Mouse (Mus musculus) layer of hippocampus, adult 9-11 months (tissue): Measurements from ENCODE around the gene Cstf1.

Experiments
- DNase-seq: peaks from one replicate; pipeline ENCODE4 v3.0.0; 2022

The Cstf1 gene

DNA sequence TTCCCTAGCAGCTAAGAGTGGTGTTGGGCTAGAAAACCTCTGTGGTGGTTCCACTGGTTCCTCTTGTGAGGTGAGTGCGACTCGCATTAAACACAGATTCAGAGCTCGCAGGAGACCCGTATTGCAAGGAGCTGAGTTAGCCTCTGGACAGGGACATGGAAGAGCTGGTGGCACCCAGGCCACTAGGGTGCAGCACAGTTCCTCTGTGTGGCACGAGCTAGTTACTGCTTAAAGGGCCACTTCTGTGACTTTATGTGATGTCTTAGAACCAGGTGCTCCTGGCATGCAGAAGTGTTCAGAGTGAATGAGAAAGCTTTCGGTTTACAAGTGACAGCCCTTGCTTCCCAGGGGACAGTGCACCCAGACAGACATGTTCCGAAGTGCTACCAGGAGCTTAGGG is 7.9 kb downstream of the Cstf1 start:
- peak; percentile 61 for DNase-seq

DNA sequence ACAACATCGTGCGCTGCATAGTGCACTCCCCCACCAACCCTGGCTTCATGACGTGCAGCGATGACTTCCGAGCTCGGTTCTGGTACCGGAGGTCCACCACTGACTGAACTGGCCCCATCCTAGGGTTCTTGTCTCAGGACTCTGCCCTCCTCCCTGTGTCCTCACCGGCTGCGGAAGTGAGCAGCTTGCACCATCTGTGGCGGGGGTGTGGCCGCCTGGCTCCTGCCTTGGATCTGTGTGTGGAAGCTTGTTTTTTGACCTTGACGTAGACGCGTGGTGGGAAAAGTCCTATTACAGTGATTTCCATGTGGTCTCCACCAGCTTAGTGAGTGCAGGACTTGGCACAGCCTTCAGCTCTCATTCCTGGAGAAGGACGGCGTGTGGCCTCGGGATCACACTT is 10.0 kb downstream of the Cstf1 start:
- DNase-seq, result peak; percentile 28

DNA sequence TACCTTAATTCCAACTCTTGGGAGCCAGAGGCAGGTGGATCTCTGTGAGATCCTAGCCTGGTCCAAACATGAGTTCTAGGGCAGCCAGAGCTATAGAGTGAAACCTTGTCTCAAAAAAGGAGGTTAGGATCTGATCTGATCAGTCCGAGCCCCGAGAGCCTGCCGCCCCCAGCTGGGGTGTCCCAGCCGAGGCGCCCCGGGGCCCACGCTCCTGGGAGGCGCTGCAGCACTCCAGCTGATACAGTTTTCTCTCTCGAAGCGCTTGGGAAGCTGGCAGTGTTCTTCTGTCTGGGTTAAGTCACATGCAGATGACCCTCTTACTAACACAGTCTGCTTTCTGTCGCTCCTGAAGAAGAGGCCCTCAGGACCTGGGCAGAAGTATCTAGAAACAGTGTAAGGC is 10.9 kb downstream of the Cstf1 start:
- DNase-seq, result no peak

DNA sequence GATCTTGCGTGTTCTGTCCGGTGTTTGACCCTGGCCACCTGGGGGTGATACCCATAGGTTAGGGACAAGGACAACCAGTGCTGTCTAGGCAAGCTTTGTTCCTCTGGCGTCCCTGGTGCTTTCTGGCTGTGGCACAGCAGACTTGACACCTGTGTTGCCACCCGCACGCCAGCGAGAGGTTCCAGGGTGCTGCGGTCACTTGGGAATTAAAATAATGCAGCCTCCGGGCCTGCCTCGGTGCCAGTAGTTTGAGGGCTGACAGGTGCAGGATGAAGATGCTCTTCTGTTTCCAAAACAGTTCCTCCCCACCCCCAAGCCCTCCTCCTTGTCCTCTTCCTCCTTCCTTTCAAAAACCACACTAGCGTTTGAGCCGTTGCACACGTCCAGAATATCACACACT is 11.4 kb downstream of the Cstf1 start:
- DNase-seq, result no peak

DNA sequence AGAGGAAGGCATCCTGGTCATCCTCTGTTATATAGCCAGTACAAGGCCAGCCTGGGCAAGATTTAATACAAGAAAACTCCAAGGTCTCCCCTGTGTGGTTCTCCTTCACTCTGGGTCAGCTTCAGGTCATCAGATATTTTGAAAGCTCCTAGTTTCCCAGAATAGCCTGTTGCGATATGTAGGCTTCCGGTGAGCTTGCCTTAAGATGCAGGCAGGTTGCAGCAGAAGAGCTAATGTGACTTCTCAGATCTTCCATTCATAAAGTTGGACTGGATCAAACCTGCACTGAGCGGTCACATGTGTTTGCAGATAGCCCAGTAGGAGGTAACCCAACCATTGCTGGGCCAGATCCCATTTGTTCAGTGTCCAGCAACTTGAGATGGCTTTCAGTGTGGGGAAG is 14.2 kb downstream of the Cstf1 start:
- DNase-seq, result no peak

DNA sequence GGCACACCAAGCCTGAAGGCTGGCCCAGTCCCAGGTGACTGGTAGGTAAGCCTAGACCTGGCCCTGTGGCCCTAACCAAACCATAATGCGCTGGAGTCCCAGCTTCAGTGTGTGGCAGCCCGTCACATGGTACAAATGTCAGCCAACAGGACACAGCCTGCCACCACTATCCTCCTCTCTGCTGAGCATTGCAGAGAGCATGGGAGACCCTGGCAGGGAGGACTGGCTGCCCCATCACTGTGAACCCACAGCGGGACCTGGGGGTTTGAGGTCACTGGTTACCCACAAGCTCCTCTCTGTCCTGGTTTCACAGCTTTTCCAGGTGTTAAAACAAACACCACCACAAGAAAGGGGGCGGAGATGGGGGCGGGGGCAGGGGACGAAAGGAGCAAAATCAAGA is 19.9 kb downstream of the Cstf1 start:
- no peak for DNase-seq

DNA sequence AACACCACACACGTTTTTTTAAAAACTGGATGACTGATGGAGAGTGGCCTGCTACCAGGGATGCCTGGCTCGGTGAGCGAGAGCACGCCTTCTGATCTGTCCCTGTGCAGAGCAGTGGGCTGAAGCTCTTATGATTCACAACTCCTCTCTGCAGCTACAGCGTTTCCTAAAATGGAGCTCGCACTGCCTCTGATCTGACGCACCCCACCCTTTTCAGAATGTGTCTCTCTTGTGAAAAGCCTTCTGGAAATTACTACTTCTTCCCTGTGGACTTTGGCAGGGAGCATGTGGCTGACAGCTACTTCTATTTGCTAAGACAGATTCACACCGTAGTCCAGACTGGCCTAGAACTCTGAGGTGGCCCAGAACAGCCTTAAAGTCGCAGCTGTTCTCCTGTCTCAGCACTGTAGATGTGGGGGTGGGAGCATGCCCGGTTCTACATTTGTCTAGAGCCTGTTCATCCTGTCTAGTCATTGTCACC is 21.6 kb downstream of the Cstf1 start:
- DNase-seq, result peak; percentile 60

DNA sequence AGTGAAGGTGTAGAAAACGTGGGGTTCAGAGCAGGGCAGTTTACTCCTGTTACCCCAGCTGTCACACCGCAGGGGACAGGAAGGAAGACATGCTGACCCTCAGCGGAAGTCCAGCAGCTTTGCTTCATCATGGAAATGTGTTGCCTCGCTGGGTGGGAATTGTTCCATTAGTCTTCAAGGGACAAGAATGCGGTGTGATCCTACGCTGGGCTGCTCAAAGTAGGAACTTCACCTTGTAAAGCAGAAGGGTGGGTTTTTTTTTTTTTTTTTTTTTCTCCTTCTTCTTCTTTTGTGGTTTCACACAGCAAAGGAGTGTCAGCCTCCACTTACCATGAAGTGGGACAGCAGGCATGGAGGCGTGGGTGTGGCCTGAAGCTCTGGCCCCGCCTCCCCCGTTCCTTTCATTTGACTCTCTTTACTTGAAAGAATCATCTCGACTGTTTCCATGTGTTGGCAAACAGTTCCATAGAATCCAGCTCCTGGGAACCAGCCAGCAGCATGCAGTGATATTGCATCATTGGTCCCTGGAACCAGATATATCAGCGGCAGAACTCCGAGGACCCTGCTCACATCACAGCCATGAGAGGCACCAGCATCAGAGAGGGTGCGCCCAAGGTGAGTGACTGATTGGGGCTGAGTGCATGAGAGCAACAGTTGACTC is 23.0 kb downstream of the Cstf1 start, which contains the start of gene Cass4:
TSS of gene Cass4 (plus strand) at position 404 of the 661 bp plus-strand sequence.
- peak; percentile 34 for DNase-seq

DNA sequence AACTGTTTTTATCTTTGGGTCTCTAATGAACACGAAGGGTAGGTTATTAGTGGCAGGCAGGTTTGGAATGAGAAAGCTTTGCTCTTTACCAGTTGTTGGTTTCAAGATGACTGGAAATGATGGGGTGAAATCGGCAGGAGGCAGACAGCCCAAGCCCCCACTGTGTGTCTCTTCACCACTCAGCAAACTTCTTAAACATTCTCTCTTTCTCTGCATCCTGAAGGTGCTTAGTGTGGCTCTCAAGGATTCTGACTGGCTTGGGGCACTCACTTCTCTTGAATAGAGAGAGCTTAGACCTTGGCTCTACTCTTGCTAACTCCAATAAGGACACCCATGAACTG is 23.5 kb downstream of the Cstf1 start:
- no peak for DNase-seq

DNA sequence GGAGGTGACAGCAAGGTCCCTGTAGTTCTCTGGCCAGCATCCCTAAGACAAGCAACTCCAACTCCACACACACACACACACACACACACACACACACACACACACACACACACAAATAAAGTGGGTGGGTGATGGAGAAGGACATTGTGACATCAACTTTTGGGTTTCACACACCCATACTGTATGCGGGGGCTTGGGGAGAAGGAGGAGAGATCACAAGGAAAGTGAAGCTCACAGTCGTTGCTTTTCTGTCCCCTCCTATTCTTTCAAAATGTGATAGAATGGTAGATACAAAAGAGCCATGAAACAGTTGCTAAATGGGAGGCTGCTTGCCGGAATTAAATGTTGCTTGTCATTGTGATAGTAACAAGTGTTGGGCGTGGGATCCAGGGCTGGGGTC is 24.2 kb downstream of the Cstf1 start:
- no peak for DNase-seq

DNA sequence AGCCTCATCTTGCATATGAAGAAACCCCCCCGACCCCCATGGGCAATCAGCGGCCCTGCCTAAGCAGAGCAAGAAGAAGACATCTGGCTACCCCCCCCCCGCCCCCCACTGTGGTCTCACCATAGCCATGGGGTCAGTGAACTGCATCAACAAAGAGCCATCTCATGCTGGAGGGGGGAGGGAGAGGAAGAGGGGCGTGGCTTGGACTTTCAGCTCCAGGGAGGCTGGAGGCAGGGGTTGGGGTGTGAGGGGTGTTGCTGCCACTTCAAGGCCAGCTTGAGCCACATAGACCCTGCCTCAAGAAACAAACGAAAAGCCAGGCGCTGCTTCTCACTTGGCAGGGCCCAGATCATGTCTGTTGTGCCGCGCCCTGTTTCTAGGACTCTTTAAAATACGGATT is 25.5 kb downstream of the Cstf1 start:
- DNase-seq, result no peak

DNA sequence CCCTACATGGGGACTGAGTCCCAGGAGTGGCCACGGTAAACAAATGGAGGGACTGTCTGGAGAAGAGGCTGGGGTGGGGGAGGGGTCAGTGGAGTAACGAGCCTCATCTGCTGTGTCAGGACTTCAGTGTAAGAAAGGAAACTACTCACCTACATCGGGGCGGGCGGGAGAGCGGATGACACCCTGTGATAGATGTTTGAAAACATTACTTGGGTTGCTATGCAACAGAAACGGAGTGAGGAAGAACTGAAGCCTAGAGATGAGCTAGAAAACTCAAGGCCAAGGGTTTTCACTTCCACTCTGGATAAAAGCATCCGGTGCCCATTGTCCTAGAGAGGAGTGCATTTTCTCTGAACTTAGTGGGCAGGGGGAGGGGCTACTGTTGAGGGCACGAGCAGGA is 29.4 kb downstream of the Cstf1 start:
- no peak for DNase-seq

DNA sequence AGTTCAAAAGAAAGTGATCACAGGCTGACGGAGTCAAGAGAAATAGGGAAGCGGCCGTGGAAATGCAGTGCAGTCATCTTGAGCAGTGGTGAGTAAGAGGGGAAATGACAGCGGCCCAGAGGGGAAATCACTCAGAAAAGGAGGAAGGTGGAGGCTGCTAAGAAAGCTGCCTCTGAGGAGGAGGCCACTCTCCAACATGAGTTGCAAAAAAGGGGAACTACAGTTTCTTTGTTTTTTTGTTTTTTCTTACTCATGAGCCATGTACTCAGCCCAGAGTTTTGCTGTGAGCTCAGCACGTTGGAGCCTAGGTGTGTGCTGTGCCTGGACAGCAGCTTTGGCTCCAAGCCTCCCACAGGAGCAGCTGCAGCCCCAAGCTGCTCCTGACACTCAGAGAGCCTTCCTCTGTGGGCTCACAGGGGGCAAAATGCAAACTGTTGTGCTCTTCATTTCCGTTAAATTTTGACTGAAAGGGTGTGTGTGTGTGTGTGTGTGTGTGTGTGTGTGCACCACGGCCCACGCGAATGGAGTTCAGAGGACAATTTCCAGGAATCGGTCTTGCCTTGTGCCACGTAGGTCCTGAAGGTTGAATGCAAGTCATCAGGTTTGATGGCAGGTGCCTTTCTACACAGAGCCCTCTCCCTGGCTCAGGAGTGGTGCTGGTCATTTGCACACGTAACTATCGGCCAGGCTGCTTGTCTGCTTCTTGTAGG is 30.8 kb downstream of the Cstf1 start:
- peak; percentile 68 for DNase-seq

DNA sequence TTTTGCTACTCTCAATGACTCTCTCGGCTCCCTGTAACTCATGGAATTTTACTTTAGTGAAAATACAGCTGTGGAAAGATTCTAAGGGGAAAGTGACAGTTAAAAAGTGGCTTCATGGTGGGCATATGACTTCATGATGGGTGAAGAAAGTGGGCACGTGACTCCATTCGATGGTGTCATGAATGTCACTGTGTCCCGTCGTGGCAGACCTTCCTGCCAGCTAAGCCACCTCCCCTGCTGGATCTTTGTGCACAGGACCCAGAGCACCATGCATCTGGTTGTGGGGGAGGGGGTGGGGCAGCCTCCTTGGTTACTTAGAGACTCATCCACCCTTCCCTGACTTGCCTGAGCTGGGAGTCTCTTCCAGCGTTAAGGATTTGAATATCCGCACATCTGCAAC is 33.8 kb downstream of the Cstf1 start:
- DNase-seq, result no peak

DNA sequence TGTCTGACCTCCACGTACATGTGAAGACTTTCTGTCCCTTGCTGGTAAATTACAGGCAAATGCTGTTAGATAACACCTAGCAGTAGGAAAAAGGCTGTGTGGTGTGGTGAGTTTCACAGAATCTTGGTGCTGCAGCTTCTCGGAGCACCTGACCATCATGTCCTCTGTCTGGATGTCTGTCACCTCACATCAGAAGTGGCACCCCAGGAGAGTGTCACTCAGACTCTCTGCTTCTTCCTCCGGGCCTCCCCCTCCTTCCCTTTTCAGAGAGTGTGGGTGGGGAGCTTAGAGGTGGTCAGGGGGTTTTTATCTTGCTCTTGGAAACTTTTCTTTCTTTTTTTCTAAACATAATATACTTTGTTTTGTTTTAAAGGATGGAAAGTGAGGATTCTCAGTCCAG is 34.5 kb downstream of the Cstf1 start:
- no peak for DNase-seq

DNA sequence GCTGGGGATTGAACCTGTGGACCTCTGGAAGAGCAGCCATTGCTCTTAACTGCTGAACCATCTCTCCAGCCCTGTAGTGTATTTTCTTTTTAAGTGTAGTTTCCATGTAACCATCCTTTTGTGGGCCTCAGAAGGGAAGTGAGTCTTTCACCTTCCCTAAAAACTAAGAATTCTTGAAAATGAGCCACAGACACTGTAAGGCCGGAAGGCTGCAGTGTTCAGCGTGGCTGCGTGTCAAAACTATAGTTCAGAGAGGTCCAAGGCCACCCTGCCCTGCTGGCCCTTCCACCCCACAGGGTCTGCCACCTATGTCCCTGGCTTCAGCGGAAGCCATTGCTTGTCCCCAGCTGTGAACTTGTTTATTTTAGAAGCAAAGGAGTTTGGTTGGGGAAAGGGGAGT is 35.7 kb downstream of the Cstf1 start:
- no peak for DNase-seq

DNA sequence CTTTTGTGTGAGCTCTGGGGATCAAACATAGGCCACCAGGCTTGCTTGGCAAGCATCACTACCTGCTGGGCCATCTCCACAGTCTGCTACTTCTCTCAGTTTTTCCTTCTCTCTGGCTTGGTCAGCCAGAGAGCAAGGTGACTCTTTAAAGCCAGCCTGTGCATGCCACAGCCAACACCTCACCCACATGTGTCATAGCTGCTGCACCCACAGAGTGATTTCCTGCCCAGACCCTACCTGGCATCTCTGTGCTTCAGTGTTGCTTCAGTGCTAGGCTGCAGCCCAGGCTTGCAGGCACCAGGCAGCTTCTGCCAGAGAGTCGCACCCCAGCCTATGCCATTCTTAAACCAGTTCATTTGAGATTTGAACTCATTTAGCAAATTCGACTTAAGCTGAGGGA is 37.0 kb downstream of the Cstf1 start:
- DNase-seq, result no peak

DNA sequence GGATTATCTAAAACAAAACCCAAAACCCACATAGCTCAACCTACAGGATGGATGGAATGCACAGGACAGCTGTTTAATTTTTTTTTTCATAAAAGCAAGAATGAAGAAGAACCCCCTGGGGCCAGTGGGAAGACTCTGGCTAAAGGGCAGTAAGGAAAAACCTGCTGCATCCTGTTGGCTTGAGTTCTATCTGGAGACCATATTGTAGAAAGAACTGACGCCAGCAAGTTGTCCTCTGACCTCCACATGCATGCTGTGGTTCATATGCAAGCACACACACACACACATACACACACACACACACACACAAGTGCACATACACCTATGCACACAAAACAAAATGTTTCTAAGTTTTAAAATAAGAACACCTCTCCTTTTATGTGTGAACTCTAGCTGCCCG is 40.2 kb downstream of the Cstf1 start:
- no peak for DNase-seq

DNA sequence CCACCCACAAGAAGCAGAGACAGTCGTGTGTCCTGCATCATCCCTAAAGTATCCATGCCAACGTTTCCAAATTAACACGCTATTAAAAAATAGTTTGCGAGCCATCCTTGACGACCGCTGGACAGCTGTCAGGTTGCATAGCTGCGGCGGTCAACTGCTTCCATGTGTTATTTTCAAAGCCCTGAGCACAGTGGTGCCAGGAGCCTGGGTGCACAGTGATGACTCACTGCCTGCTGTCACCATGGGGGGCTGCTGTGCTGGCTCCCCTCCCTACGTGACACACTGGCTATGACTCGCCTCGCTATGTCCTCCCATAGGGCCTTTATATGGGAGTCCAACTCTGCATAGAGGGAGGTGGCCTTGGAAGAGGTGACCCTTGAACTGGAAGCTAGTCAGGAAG is 40.6 kb downstream of the Cstf1 start:
- DNase-seq, result peak; percentile 19

DNA sequence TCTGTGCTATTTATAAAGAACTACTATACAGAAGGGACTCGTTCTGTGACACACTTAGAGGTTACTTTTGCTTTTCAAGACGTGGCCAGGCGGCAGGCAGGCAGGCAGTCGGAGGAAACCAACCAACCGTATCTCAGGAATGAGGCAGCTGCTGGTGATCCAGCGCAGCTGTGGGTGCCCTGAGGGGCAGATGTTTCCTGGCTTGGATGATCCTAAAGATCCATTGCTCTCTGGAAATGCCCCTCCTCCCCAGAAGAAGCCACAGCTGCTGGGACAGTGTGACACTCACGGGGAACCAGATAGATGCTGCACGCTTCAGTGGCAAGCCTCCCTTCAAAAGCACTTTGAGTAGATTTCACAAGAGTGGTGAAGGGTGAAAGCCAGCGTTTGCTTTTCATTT is 42.0 kb downstream of the Cstf1 start:
- DNase-seq, result no peak

DNA sequence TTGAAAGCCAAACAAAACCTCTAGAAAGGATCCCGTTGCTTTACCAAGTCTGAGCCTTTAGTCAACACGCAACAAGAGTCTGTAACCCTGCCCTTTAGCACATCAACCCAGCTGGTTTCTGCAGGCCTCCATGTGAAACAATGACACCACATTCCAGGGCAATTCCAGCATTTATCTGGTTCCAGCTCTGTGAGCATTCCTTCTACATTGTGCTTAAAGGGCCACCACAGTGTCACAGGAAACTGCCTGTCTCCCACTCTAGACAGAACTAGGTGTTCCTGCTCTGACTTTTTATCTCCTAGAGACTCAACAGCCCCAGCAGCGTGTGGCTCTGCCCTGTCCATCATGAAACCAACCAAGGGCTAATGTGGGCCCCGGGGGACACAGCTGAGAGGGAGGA is 42.8 kb downstream of the Cstf1 start:
- no peak for DNase-seq

DNA sequence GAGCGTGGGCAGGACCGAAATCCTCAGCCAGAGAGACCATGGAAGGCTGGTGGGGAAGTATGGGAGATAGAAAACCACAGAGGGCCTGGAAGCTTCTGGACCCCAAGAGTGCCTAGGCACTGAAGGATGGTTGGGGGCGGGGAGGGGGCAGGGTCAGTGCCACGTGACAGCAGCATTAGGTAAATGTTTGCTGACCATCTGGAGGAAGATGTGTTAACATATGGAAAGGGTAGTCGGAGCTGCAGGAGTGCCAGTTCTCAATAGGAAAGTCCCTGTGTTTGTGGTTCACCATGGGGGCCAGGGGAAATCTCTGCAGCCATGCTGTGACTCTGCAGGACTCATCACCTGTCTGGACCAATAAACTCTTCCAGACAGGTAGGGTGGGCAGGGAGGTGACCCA is 43.4 kb downstream of the Cstf1 start:
- DNase-seq, result no peak

DNA sequence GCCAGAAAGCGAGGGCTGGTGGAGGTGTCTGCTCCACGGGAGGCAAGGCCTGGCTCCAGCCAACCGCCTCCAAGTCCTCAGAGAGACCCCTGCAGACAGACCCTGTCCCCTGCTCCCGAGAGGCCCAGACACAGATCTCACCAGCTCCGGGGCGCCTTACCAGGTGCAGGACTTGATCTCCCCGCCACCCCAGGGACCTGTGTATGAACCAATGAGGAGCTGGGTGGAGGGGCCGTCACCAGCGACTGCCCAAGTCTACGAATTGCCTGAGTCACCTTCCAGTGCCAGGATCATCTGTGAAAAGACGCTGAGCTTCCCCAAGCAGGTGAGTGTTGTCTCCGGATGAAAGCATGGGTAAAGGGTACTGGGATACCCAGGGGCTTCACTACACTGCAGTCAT is 45.7 kb downstream of the Cstf1 start:
- DNase-seq, result no peak

DNA sequence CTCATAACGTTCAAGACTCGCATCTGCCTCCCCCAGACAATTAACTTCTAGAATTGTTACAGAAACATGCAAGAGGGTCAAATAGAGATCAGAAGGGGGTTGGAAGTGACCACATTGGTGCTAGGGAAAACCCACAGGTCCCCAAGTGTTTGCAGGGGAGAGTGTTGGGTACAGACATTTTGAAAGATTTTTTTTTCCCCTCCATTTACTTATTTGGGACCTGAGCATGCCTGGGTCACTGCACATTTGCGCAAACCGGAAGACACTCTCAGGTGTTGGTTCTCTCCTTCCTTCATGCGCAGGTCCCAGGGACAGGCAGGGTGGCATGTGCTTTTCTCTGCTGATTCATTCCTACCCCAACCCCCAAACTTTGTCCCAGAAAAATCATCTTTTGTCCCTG is 46.4 kb downstream of the Cstf1 start:
- no peak for DNase-seq

DNA sequence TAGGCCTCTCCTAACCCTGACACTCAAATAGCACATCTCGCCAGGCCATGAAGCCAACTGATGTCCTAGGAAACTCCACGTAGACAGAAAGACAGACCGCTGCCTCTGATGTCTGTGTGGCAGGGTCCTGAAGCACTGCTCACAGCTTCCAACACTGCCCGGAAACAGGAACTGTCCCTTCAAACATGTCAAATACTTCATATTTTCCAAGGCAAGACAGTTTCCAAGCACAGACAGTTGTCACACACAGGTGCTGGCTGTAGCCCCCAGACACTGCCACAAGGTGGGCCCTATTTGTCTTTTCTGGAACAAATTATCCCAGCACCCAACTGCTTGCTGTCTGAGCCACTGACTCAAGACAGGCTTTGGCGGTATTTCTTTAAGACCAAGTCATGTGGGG is 47.7 kb downstream of the Cstf1 start:
- no peak for DNase-seq
